Comparison of ENCODE assay signal across 18 mouse cellular contexts in genomic region chr8:53994208-53994607, GRCm38 (mm10).
A peak's percentile ranks its signal among the peaks of the same experiment; 100 is the strongest.
DNase-seq lines count a peak whose midpoint lies in the region; ATAC-seq lines count a peak whose summit lies in the region.
"Had no signal": no experiment of that assay in that cellular context is flagged by ENCODE, and none has a peak within 500 bp of the region (broad histone marks: within the 10 kb centered on the region; RNA-seq: fewer than 3 reads in every experiment).

No protein-coding gene starts in this region.

- DNase-seq in A20 (ENCODE audit: low read depth, low spot score) (peak; percentile 11), MEL-GATA-1-ER (ENCODE audit: extremely low read depth, low read depth) (peak; percentile 60)
- no peak for DNase-seq in cerebellum, postnatal 25 days
- DNase-seq in thymus, postnatal 36 days: no peak
- DNase-seq in ovary, postnatal 10 days (ENCODE audit: low spot score): no peak
- DNase-seq: adrenal gland, postnatal 14 days; cerebellum, adult 18-20 months; cerebellum, adult 9-11 months; embryo, embryonic 11 days; gastrocnemius, adult 2 months; gastrocnemius, postnatal 36 days; heart, adult 18-20 months; heart, postnatal 10 days; heart, postnatal 4 days had no signal

- peak; percentile 98 to 99 for ATAC-seq in hematopoietic stem cell, adult 5-6 weeks (replicated peaks in 1 of 2; ENCODE audit: insufficient read depth in 1 of 2, low FRiP score in 2 of 2, low TSS enrichment in 1 of 2, low read depth in 1 of 2, poor library complexity in 2 of 2, severe bottlenecking in 2 of 2)
- ATAC-seq in neutrophil, adult 5-6 weeks (ENCODE audit: extremely low read depth, insufficient number of reproducible peaks, low FRiP score, poor library complexity, severe bottlenecking): 0 out of 2 replicates have a peak, but pooled peaks have one; percentile 39
- ATAC-seq: forebrain, embryonic 14.5 days; hindbrain, postnatal 0 days had no signal

Comparison
In these comparisons a context has a peak if more than half of its experiments do, and no peak if none do; other contexts are left out.
1. DNase-seq: peak in A20 (single experiment) and MEL-GATA-1-ER (single experiment); none in cerebellum, postnatal 25 days (0 of 2), thymus, postnatal 36 days (0 of 2) and ovary, postnatal 10 days (single experiment).